Mouse (Mus musculus) mouse embryonic stem cell (cell line): ENCODE measurements at regions not wholly inside any gene's neighbourhood (a gene's known extent, or its start where the extent isn't known, plus 50 kb on each side); places are given as distances from the start of the nearest gene placed in this dataset.

ENCODE experiments used
- in situ Hi-C, 2 experiments: fragments of 300-500 bp; cut with MboI; formaldehyde crosslinking; loops; 1 replicate in 1 of 2; 3 replicates in 1 of 2; pipeline ENCODE4 v1.14.3; 2019 to 2020; ENCODE audit warnings: low sequenced_read_pairs in 2 of 2, low pct_unique_long_range_greater_than_20kb in 1 of 2, mixed read lengths in 1 of 2; ENCODE audit not compliant: unreplicated experiment in 1 of 2

GRCm38 (mm10) chr2:138792711-138793450 lies 536.5 kb downstream of the Btbd3 start:
- in situ Hi-C loops, result no loop called here

GRCm38 (mm10) chr2:138806196-138806595 lies 549.8 kb downstream of the Btbd3 start:
- in situ Hi-C loops, result no loop called here

GRCm38 (mm10) chr2:138809767-138810166 lies 553.4 kb downstream of the Btbd3 start:
- in situ Hi-C loops, result no loop called here

- in situ Hi-C loops, result no loop called here
Observed at GRCm38 (mm10) chr2:138820489-138820888, 564.1 kb downstream of the Btbd3 start.

GRCm38 (mm10) chr2:138824873-138825272 lies 568.5 kb downstream of the Btbd3 start:
- in situ Hi-C loops, result no loop called here

GRCm38 (mm10) chr2:138827813-138828570 lies 571.6 kb downstream of the Btbd3 start:
- in situ Hi-C loops, result no loop called here

GRCm38 (mm10) chr2:138838846-138839245 lies 582.5 kb downstream of the Btbd3 start:
- in situ Hi-C loops, result no loop called here

GRCm38 (mm10) chr2:138859121-138859520 lies 602.8 kb downstream of the Btbd3 start:
- in situ Hi-C loops, result no loop called here

- in situ Hi-C loops, result no loop called here
Observed at GRCm38 (mm10) chr2:138896563-138896962, 597.1 kb upstream of the Sptlc3 start.

GRCm38 (mm10) chr2:138897101-138897500 lies 596.6 kb upstream of the Sptlc3 start:
- in situ Hi-C loops, result no loop called here

- in situ Hi-C loops, result no loop called here
Observed at GRCm38 (mm10) chr2:138937165-138937564, 556.5 kb upstream of the Sptlc3 start.

- in situ Hi-C loops, result no loop called here
Observed at GRCm38 (mm10) chr2:138939367-138939766, 554.3 kb upstream of the Sptlc3 start.

- in situ Hi-C loops, result no loop called here
Observed at GRCm38 (mm10) chr2:138966110-138966790, 527.5 kb upstream of the Sptlc3 start.

- in situ Hi-C loops, result no loop called here
Observed at GRCm38 (mm10) chr2:138974548-138974947, 519.2 kb upstream of the Sptlc3 start.

- in situ Hi-C loops, result no loop called here
Observed at GRCm38 (mm10) chr2:138990031-138990430, 503.7 kb upstream of the Sptlc3 start.

- in situ Hi-C loops, result no loop called here
Observed at GRCm38 (mm10) chr2:139032105-139032812, 461.5 kb upstream of the Sptlc3 start.

- in situ Hi-C loops, result no loop called here
Observed at GRCm38 (mm10) chr2:139034800-139035199, 458.9 kb upstream of the Sptlc3 start.

- in situ Hi-C loops, result no loop called here
Observed at GRCm38 (mm10) chr2:139041671-139042273, 451.9 kb upstream of the Sptlc3 start.
